Mouse (Mus musculus): Measurements from ENCODE around the gene Tnfrsf1a. TPM values are rescaled to one million over a fixed set of nuclear protein-coding genes. Genes with fewer than 3 reads are reported as not detected.

Tnfrsf1a gene
- polyA plus RNA-seq, 1 experiment from 2014 or later = 81.8 TPM

DNA sequence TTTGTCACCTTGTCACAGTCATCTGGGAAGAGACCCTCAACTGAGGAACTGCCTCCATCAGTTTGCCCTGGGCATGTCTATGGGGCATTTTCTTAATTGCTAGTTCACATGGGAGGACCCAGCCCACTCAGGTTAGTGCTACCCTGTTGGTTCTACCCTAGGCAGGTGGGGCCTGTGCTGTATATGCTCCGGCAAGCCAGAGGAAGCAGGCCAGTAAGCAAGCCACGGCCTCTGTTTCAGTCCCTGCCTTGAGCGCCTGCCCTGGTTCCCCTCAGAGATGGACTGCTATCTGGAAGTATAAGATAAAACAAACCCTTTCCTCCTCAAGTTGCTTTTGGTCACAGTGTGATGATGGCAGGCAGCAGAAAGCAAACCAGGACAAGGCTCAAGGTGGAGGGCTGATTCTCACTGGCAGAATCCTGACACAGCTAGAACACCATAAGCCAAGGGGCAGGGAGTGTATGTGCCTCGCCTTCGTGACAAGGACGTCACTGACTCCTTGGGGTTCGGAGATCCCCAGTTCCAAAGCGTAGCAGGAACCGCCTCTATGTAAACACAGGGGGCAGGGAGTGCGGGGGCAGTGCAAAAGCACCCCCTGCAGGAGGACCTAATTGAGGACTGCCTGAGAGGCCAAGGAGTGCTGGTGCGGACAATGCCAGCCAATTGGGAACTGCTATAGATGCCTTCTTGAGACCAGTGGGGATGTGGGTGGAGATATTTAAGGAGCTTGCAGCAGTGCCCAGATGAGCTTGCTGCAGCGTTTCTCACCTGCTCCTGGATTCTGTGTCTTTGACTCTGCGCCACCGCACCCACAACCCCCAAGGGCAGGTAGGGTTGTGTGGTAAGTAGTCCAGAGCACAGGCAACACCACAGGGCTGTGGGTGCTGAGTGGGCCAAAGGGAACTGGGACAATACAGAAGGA is 56.6 kb downstream of the Tnfrsf1a start:
- Histone ChIP-seq H3K27me3 (replicated peaks; ENCODE audit: control insufficient read depth, insufficient read depth, low read length) (no peaks in the 10 kb centered on the region), H3K4me2 (ENCODE audit: low read depth, low read length) (no peak overlapping the region), H3K36me3 (ENCODE audit: control insufficient read depth, insufficient read depth, low read length) (no peaks in the 10 kb centered on the region), H3K4me3 (ENCODE audit: low read depth, low read length) (no peak overlapping the region), H3K4me1 (ENCODE audit: control insufficient read depth, insufficient read depth, low read length) (no peaks in the 10 kb centered on the region), H3K27ac (replicated peaks; ENCODE audit: low read depth, low read length) (no peak overlapping the region), H3K9ac (ENCODE audit: low read depth, low read length) (no peak overlapping the region), H3K9me3 (ENCODE audit: control insufficient read depth, low read length) (peaks cover 5% of the 10 kb centered on the region; the same call in 1 of the 2 replicates)
- DNase-seq (ENCODE audit: low spot score) (no peak), ATAC-seq (ENCODE audit: low read depth) (no peak)
- 60% methylated on average over 14 of the region's 14 CpGs for WGBS

- no peak overlapping the region for H3K9ac ChIP-seq (ENCODE audit: low read depth, low read length)
- peaks cover 5% of the 10 kb centered on the region; the same call in 1 of the 2 replicates for H3K9me3 ChIP-seq (ENCODE audit: control insufficient read depth, low read length)
- H3K4me1 ChIP-seq (ENCODE audit: control insufficient read depth, insufficient read depth, low read length) = no peaks in the 10 kb centered on the region
- H3K4me2 ChIP-seq (ENCODE audit: low read depth, low read length) = no peak overlapping the region
- H3K4me3 ChIP-seq (ENCODE audit: low read depth, low read length) = no peak overlapping the region
- H3K36me3 ChIP-seq (ENCODE audit: control insufficient read depth, insufficient read depth, low read length) = no peaks in the 10 kb centered on the region
- no peak overlapping the region for H3K27ac ChIP-seq (replicated peaks; ENCODE audit: low read depth, low read length)
- H3K27me3 ChIP-seq (replicated peaks; ENCODE audit: control insufficient read depth, insufficient read depth, low read length) = no peaks in the 10 kb centered on the region
- 76% methylated on average over 7 of the region's 7 CpGs for WGBS
- DNase-seq (ENCODE audit: low spot score) = no peak
- ATAC-seq (ENCODE audit: low read depth) = no peak
These were observed 58.1 kb downstream of the Tnfrsf1a start for GRCm38 (mm10) chr6:125407224-125407623.

GRCm38 (mm10) chr6:125407657-125408056 is 58.5 kb downstream of the Tnfrsf1a start:
- no peaks in the 10 kb centered on the region for H3K36me3 ChIP-seq (ENCODE audit: control insufficient read depth, insufficient read depth, low read length)
- H3K9ac ChIP-seq (ENCODE audit: low read depth, low read length) = no peak overlapping the region
- H3K9me3 ChIP-seq (ENCODE audit: control insufficient read depth, low read length) = peaks cover 5% of the 10 kb centered on the region; the same call in 1 of the 2 replicates
- no peaks in the 10 kb centered on the region for H3K4me1 ChIP-seq (ENCODE audit: control insufficient read depth, insufficient read depth, low read length)
- H3K4me3 ChIP-seq (ENCODE audit: low read depth, low read length) = no peak overlapping the region
- H3K27me3 ChIP-seq (replicated peaks; ENCODE audit: control insufficient read depth, insufficient read depth, low read length) = no peaks in the 10 kb centered on the region
- H3K4me2 ChIP-seq (ENCODE audit: low read depth, low read length) = no peak overlapping the region
- H3K27ac ChIP-seq (replicated peaks; ENCODE audit: low read depth, low read length) = no peak overlapping the region
- WGBS = 88% methylated on average over 10 of the region's 10 CpGs
- ATAC-seq (ENCODE audit: low read depth) (no peak), DNase-seq (ENCODE audit: low spot score) (no peak)

DNA sequence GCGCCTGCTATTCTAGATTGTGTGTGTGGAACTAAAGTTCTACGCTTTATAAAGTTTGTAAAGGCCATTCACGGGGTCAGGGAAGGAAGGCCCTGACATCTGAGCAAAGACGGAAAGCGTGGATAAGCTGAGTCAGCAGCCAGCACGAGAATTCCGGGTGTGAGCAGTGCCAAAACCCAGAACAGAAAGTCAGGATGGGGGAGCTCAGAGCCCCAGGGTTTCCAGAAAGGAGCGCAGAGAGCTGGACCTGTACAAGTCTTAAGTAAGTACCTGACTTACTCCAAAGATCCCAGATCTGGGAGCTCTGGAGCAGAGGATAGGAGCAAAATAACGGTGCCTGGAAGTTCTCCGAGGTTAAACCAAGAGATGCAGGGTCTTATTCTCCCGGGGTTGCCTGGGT is 61.4 kb downstream of the Tnfrsf1a start:
- H3K27ac ChIP-seq (replicated peaks; ENCODE audit: low read depth, low read length) = no peak overlapping the region
- no peak overlapping the region for H3K4me3 ChIP-seq (ENCODE audit: low read depth, low read length)
- no peaks in the 10 kb centered on the region for H3K36me3 ChIP-seq (ENCODE audit: control insufficient read depth, insufficient read depth, low read length)
- no peaks in the 10 kb centered on the region for H3K4me1 ChIP-seq (ENCODE audit: control insufficient read depth, insufficient read depth, low read length)
- no peaks in the 10 kb centered on the region for H3K27me3 ChIP-seq (replicated peaks; ENCODE audit: control insufficient read depth, insufficient read depth, low read length)
- H3K9ac ChIP-seq (ENCODE audit: low read depth, low read length) = no peak overlapping the region
- DNase-seq (ENCODE audit: low spot score) (no peak), ATAC-seq (ENCODE audit: low read depth) (no peak)
- 66% methylated on average over 11 of the region's 11 CpGs for WGBS
- H3K4me2 ChIP-seq (ENCODE audit: low read depth, low read length) = no peak overlapping the region
- peaks cover 5% of the 10 kb centered on the region; the same call in 1 of the 2 replicates for H3K9me3 ChIP-seq (ENCODE audit: control insufficient read depth, low read length)

- peak; percentile 53 for DNase-seq (ENCODE audit: low spot score)
- no peak for ATAC-seq (ENCODE audit: low read depth)
These were observed 61.9 kb downstream of the Tnfrsf1a start for GRCm38 (mm10) chr6:125410995-125411547.

DNA sequence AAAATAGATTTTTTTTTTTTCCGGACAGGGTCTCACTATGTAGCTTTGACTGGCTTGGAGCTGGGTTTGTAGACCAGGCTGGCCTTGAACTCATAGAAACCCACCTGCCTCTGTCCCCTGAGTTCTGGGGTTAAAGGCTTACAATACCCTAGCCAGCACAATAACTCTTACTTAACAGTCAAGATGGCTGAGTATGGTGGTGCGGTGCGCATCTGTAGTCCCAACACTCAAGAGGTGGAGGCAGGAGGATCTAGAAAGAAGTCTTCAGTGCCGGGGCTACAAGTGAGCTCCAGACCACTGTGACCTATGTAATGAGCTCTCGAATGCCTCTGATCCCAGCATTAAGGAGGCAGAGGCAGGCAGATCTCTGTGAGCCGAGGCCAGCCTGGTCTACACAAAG is 62.5 kb downstream of the Tnfrsf1a start:
- ATAC-seq (ENCODE audit: low read depth) (no peak), DNase-seq (ENCODE audit: low spot score) (no peak)
- H3K36me3 ChIP-seq (ENCODE audit: control insufficient read depth, insufficient read depth, low read length) = no peaks in the 10 kb centered on the region
- 92% methylated on average over 6 of the region's 6 CpGs for WGBS
- H3K4me2 ChIP-seq (ENCODE audit: low read depth, low read length) = no peak overlapping the region
- no peaks in the 10 kb centered on the region for H3K4me1 ChIP-seq (ENCODE audit: control insufficient read depth, insufficient read depth, low read length)
- no peak overlapping the region for H3K27ac ChIP-seq (replicated peaks; ENCODE audit: low read depth, low read length)
- H3K9ac ChIP-seq (ENCODE audit: low read depth, low read length) = no peak overlapping the region
- H3K27me3 ChIP-seq (replicated peaks; ENCODE audit: control insufficient read depth, insufficient read depth, low read length) = no peaks in the 10 kb centered on the region
- H3K4me3 ChIP-seq (ENCODE audit: low read depth, low read length) = no peak overlapping the region
- peaks cover 5% of the 10 kb centered on the region; the same call in 1 of the 2 replicates for H3K9me3 ChIP-seq (ENCODE audit: control insufficient read depth, low read length)

More at GRCm38 (mm10) chr6:125410995-125411547, 61.9 kb downstream of the Tnfrsf1a start:
- Histone ChIP-seq H3K27me3 (replicated peaks; ENCODE audit: control insufficient read depth, insufficient read depth, low read length) (no peaks in the 10 kb centered on the region), H3K27ac (replicated peaks; ENCODE audit: low read depth, low read length) (no peak overlapping the region), H3K4me2 (ENCODE audit: low read depth, low read length) (no peak overlapping the region), H3K36me3 (ENCODE audit: control insufficient read depth, insufficient read depth, low read length) (no peaks in the 10 kb centered on the region), H3K9ac (ENCODE audit: low read depth, low read length) (no peak overlapping the region), H3K9me3 (ENCODE audit: control insufficient read depth, low read length) (peaks cover 5% of the 10 kb centered on the region; the same call in 1 of the 2 replicates), H3K4me1 (ENCODE audit: control insufficient read depth, insufficient read depth, low read length) (no peaks in the 10 kb centered on the region), H3K4me3 (ENCODE audit: low read depth, low read length) (no peak overlapping the region)
- 59% methylated on average over 8 of the region's 8 CpGs for WGBS

Other genes starting within 250 kb of the Tnfrsf1a start
- 56.4 and 60.4 TPM in 2 replicates for gene Nop2, start 217.5 kb upstream of the Tnfrsf1a start, polyA plus RNA-seq (2014; fragmentation: Nextera tagmentation; extraction: Ambion mirVana)
- 37.9 and 43.7 TPM in 2 replicates for gene Iffo1, start 204.1 kb upstream of the Tnfrsf1a start, polyA plus RNA-seq (2014; fragmentation: Nextera tagmentation; extraction: Ambion mirVana)
- 1,831 and 1,850 TPM in 2 replicates for gene Gapdh, start 182.9 kb upstream of the Tnfrsf1a start, polyA plus RNA-seq (2014; fragmentation: Nextera tagmentation; extraction: Ambion mirVana)
- 76.7 and 90.8 TPM in 2 replicates for gene Ncapd2, start 157.7 kb upstream of the Tnfrsf1a start, polyA plus RNA-seq (2014; fragmentation: Nextera tagmentation; extraction: Ambion mirVana)
- 198 and 205 TPM in 2 replicates for gene Mrpl51, start 157.6 kb upstream of the Tnfrsf1a start, polyA plus RNA-seq (2014; fragmentation: Nextera tagmentation; extraction: Ambion mirVana)
- 2.4 and 2.7 TPM in 2 replicates for gene Vamp1, start 133.8 kb upstream of the Tnfrsf1a start, polyA plus RNA-seq (2014; fragmentation: Nextera tagmentation; extraction: Ambion mirVana)
- 3.4 and 3.6 TPM in 2 replicates for gene Tapbpl, start 117.5 kb upstream of the Tnfrsf1a start, polyA plus RNA-seq (2014; fragmentation: Nextera tagmentation; extraction: Ambion mirVana)
- gene Cd27, start 112.4 kb upstream of the Tnfrsf1a start, polyA plus RNA-seq (2014; fragmentation: Nextera tagmentation; extraction: Ambion mirVana) = 1.1 and 2.9 TPM in 2 replicates
- gene Tuba3a, start 63.3 kb upstream of the Tnfrsf1a start, polyA plus RNA-seq (2014; fragmentation: Nextera tagmentation; extraction: Ambion mirVana) = 0.22 and 0.45 TPM in 2 replicates
- 46.4 and 49.0 TPM in 2 replicates for gene Ltbr, start 35.5 kb upstream of the Tnfrsf1a start, polyA plus RNA-seq (2014; fragmentation: Nextera tagmentation; extraction: Ambion mirVana)
- gene Scnn1a, start 28.7 kb upstream of the Tnfrsf1a start, polyA plus RNA-seq (2014; fragmentation: Nextera tagmentation; extraction: Ambion mirVana) = 1.5 and 3.2 TPM in 2 replicates
- 1.0 and 1.4 TPM in 2 replicates for gene Plekhg6, start 31.4 kb downstream of the Tnfrsf1a start, polyA plus RNA-seq (2014; fragmentation: Nextera tagmentation; extraction: Ambion mirVana)
- 241 and 245 TPM in 2 replicates for gene Cd9, start 145.4 kb downstream of the Tnfrsf1a start, polyA plus RNA-seq (2014; fragmentation: Nextera tagmentation; extraction: Ambion mirVana)
- gene Vwf, start 197.4 kb downstream of the Tnfrsf1a start, polyA plus RNA-seq (2014; fragmentation: Nextera tagmentation; extraction: Ambion mirVana) = 13.4 and 16.0 TPM in 2 replicates

Data from embryonic facial prominence, embryonic 14.5 days (tissue).